Mouse (Mus musculus) liver, adult (tissue): ENCODE results near the gene Pklr.

ENCODE experiments used
- GATA4 ChIP-seq: IDR thresholded peaks from 2 replicates; pipeline ENCODE4 v1.6.1; 2014; ENCODE audit warnings: mild to moderate bottlenecking, low read length; ENCODE audit not compliant: insufficient replicate concordance

Pklr gene

DNA sequence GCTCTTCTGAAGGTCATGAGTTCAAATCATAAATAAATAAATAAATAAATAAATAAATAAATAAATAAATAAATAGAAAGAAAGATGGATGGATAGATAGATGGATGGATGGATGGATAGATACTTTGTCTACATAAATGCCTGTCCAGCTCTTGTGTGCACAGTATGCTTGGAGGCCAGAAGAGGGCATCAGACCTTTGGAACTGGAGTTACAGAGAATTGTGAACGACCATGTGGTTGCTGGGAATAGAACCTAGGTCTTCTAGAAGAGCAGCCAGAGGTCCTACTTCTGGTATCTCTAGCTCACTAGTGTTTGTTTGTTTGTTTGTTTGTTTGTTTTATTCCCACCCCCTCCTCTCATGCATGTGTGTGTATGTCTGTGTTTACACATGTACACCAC is 57.4 kb downstream of the Pklr start:
- no peak for TF ChIP-seq GATA4

DNA sequence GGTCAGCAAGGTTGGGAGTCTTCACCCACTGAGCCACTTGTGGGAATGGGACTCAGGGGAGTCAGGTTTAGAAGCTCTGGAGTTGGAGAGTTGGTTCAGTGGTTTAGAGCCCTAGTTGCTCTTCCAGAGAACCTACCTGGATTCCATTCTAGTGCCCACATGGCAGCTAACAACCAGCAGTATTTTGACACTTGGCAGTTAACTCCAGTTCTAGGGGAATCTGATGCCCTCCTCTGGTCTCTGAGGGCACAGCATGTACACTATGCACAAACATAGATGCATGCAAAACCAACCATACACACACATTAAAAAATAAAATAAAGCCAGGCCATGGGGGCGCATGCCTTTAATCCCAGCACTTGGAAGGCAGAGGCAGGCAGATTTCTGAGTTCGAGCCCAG is 57.9 kb downstream of the Pklr start:
- no peak for TF ChIP-seq GATA4
